Mouse (Mus musculus) cerebellum, postnatal 36 days (tissue): Measurements from ENCODE around the gene Ranbp3l.
"Not testable (repeated sequence)": the region's sequence is repeated elsewhere in the genome, so short reads cannot be mapped to it uniquely, and the experiment has no call there.

ENCODE experiments used
- DNase-seq, 2 experiments: peaks; one replicate each; pipeline ENCODE4 v3.0.0; 2021 to 2022; ENCODE audit warnings: mixed read lengths in 2 of 2

Gene Ranbp3l

DNA sequence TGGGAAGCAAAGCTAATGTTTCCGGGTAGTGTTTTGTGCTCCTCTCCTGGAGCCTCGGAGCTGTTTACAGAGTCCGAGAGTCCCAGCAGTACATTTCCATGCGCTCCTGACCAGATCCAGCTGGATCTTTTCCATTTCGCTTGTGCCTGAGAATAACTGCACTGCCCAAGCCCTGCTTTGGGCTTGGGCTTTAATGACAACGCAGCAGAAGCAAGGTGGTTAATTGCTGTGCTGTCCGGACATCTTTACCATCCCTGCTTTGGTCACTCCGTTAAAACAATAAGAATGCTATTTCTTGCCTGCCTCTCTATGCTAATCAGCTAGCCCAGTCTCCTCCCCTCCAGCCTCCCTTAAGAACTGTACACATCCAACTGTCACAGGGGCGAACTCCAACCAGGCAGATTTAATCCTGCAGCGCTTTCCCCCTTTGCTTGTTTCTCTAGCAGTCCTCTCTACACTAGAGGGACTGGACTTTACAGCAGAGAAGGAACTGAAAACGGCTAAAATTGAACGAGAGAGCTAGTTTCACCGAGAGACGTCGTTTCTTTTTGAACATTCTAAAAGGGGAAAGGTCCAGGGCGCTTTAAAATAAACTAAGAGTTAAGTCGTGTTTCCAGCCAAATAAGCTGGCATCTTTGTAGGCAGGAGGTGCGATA, at the start of gene Ranbp3l:
Ranbp3l (plus strand) TSS at position 377 of the 656 bp plus-strand sequence.
- DNase-seq = peak; percentile 5 to 30

GRCm38 (mm10) chr15:8930061-8930460, 37.7 kb upstream of the Ranbp3l start:
- no peak for DNase-seq

DNA sequence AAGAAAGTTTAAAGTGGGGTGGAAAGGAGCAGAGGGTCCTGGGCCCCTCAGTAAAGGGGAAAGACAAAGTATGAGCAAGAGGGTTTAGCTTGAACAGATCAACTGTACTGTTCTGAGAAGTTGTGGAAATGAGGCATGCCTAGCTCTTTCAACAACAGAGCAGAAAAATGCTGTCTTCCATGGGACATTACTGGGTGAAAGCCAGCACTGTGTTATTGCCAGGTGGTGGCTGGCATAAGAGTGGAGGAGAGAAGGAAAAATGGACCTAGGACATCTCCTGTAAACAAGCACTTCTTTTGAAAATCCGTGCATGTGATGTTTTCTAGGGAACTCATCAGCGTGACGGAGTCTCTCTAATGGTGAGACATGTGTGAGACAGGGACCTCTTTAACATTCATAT, 30.8 kb upstream of the Ranbp3l start:
- DNase-seq = no peak

- DNase-seq = no peak
Observed at GRCm38 (mm10) chr15:8940861-8941260, 26.9 kb upstream of the Ranbp3l start.

GRCm38 (mm10) chr15:8950856-8951255, 16.9 kb upstream of the Ranbp3l start:
- DNase-seq = no peak

GRCm38 (mm10) chr15:8963323-8963722, 4.4 kb upstream of the Ranbp3l start:
- no peak for DNase-seq

DNA sequence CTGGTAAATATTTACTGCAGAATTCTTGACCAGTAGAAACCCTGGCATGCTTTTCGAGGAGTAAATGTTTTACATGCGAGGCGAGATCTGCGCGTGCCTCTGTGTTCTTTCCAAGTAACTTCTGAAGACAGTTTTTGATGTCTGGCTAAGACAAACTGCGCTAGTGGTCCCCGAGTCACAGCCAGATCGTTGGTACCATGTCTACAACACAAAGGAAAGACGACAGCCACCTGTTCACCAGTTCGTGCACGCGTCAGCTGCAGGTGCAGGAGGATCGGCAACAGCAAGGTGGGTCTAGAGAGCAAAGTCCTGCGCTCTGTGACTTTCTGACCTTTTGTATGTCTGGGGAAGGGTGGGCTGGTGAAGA, 463 bp downstream of the Ranbp3l start:
- DNase-seq = no peak

DNA sequence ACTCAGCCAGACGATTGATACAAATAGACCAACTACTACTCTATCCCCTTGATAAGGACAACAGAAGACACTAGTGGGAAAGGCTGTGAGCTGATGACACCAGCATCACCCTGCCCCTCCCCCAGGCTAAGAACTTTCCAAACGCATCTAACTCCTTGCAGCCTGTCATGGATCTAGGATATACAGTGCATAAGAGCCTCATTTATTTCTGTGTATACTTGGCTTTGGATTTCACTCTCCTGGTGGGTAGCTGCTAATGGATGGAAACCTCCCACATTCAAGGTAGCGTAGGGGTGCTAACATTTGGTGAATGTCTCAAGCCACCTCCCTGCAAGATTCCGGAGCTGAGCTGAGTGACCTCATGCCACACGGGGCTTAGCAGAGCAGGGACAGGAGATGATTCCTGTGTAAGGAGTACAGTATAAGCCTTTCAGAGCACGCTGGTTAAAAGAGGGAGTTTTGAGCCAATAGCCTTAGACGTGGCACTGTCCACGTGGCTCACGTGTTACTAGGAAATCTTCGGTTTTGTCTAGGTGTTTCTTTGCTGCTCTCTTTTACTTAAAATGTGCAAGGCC, 1.4 kb downstream of the Ranbp3l start:
- DNase-seq = no peak

- no peak for DNase-seq
Observed at GRCm38 (mm10) chr15:8991211-8991610, 23.5 kb downstream of the Ranbp3l start.

DNA sequence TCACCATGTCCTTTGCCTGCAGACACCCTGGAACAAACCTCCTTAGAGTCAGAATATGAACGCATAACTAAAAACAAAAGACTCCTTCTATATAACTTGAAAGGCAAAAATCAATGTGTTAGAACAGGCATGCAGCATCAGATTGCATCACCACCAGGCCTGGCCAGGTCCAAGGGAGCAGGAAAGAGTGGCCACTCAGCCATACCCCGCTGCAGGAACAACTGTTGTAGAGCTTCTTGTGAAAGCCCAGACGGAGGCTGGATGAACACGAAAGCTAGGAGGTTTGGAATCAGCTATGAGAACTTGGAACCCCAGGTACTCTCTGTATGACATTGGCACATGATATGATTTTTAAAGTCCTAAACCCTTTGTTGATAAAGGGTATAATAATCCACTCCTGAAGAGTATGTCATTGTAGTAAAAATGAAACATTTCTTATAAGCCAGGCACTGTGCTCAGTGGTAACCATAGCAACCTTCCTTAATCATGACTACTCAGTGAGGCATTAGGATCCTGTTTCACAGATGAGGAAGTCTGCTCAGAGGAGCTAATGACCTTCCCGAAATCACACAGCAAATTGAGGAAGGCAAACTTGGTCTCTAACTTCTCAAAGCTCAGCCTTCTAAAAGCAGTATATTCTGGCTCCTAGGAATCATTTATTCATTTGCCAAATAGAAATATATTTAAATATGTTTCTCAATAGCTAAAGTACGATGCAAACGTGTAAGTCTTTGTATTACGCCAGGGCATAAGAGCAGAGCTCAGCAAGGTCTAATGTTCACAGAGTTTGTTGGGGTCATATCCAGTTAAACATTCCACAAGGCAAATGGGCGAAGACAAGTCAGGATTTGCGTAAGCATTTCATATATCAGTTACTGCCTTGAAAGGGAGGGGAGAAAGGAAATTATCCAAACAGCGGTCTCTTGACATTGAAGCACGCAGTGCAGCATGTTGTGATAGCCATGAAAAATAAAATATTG, 24.4 kb downstream of the Ranbp3l start:
- DNase-seq = no peak

GRCm38 (mm10) chr15:8994608-8995277, 27.0 kb downstream of the Ranbp3l start:
- no peak for DNase-seq

GRCm38 (mm10) chr15:8995490-8995889, 27.7 kb downstream of the Ranbp3l start:
- no peak for DNase-seq

GRCm38 (mm10) chr15:9002762-9003161, 35.0 kb downstream of the Ranbp3l start:
- no peak for DNase-seq

GRCm38 (mm10) chr15:9009196-9009595, 41.4 kb downstream of the Ranbp3l start:
- DNase-seq = no peak

DNA sequence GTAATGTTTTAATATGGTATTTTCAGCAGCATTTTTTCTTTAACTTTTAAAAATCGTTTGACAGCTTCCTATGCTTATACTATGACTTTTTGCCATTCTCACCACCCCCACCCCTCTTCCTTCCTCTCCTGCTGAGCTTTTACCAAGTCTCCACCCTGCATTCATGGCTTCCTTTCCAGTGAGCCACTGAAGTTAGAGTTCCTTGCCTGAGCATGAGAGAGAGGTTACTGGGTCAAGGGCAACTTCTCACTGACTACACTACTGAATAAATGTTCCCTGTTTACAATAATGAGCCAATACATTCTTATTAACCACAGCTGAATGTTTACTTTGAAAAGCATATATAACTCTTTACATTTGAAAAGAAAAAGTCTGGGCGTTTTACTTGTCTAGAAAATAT, 46.8 kb downstream of the Ranbp3l start:
- no peak for DNase-seq

GRCm38 (mm10) chr15:9015496-9015895, 47.7 kb downstream of the Ranbp3l start:
- DNase-seq = not testable (repeated sequence)

DNA sequence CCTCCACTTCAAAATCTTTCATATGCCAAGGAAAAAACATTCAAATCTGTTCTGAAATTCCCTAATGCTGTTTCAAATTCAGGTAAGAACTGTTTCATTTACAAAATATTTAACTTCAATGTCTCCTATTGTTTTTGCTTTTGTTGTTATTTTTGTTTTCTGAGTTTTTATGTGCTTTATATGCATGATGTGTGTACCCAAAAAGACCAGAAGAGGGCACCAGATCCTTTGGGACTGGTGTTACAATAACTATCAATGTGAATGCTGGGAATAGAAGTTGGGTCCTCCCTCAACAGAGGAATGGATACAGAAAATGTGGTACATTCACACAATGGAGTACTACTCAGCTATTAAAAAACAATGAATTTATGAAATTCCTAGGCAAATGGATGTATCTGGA, 88.0 kb downstream of the Ranbp3l start:
- no peak for DNase-seq

GRCm38 (mm10) chr15:9059856-9060255, 92.1 kb downstream of the Ranbp3l start:
- no peak for DNase-seq

DNA sequence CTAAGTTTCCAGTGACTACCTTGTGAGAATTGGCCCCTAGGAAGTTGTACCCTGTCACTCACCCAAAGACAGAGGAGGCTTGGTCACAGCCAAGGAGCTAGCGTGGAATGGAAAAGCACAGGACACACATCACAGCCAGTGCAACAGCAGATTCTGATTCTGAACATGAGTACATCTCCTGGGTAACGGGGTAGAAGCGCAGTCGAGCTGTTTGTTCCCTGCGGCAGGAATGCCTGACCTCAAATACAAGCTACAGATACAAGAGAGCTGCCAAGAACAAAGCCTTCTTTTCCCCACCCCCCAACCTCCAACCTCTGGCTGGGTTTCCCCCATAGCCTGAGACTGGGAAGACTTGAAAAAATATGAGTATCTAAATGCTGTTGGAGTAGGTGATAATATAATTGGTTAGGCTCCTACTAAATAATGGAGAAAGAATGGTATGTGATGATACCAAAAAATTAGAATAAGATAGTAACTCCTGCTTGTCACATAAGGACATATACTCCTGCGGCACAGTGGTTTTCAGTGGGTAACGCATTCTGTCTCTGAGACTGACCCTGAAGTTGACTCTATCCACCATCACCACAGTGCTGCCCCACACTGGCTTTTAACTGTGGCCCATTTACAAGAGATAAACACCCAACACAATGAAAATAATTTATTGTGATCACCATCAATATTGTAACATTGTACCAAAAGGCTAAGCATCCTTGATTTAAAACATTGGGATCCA, 93.6 kb downstream of the Ranbp3l start:
- no peak for DNase-seq

GRCm38 (mm10) chr15:9068881-9069280, 101.1 kb downstream of the Ranbp3l start:
- DNase-seq = no peak

DNA sequence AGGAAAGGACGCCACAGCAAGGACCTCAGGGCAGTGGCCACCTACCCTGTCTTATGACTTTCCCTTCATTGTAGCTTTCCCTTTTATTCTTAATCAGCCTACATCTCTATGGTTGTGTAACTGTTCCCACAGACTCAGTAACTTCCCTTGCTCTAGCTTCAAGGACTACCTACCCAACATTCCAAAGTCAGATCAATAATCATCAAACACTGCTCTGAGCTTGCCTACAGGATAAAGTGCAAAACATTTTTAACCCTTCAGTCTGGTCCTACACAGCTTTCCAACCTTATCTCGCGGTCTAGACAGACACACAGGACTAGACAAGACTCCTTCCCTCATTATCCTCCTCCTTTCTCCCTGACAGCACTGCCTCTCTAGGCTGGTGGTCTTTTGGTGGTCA, 102.6 kb downstream of the Ranbp3l start:
- no peak for DNase-seq

GRCm38 (mm10) chr15:9070912-9071555, 103.3 kb downstream of the Ranbp3l start, which contains the start of gene Nadk2:
Gene Nadk2, plus strand, starts transcription at chr15:9071260.
- DNase-seq = peak; percentile 98
